Mouse (Mus musculus) cerebellum, adult 2 months (tissue): Measurements from ENCODE around the gene Glb1l2.

Source experiments
- CTCF ChIP-seq: fragments of 200-500 bp; IDR thresholded peaks from 2 replicates; pipeline ENCODE4 v1.5.1; 2011; ENCODE audit warnings: low read depth, mild to moderate bottlenecking, control low read depth, low read length, moderate library complexity, borderline replicate concordance; ENCODE audit not compliant: insufficient read depth
- POLR2A ChIP-seq: fragments of 200-500 bp; IDR thresholded peaks from 2 replicates; pipeline ENCODE4 v1.6.1; 2011; ENCODE audit warnings: low read length, control low read depth, borderline replicate concordance; ENCODE audit not compliant: insufficient read depth

- TF ChIP-seq CTCF (no peak), POLR2A (no peak)
These were observed 87.9 kb downstream of the Glb1l2 start for GRCm38 (mm10) chr9:26718388-26718787.
